Mouse (Mus musculus) layer of hippocampus, adult 6 months (tissue): ENCODE results near the gene Clvs2. TPM values are rescaled to one million over a fixed set of nuclear protein-coding genes. Genes with fewer than 3 reads are reported as not detected.

Source experiments
- long read RNA-seq, 2 experiments: library from polyadenylated mRNA; unstranded; transcript quantifications; one replicate each; pipeline ENCODE4 v2.0.0; 2019 to 2020
- polyA plus RNA-seq: library from polyadenylated mRNA; unstranded; fragments of <200 nt; fragmentation: Nextera tagmentation; gene quantifications from 2 replicates; pipeline ENCODE4 v1.2.3, GENCODE M21; 2021

Gene Clvs2
- 36.6 and 45.3 TPM in 2 replicates for polyA plus RNA-seq
- long read RNA-seq, experiment 1, transcript Clvs2-201 (6 exons, 2,717 nt) = major isoform, 42 of 97 reads
- long read RNA-seq, experiment 1, transcript Clvs2-202 (5 exons, 1,027 nt) = minor isoform, 6 of 97 reads
- long read RNA-seq, experiment 1, partial matches to known transcripts = 37 of 97 reads
- long read RNA-seq, experiment 1, other reads (novel, unspliced or antisense) = 11 of 97 reads
- long read RNA-seq, experiment 2, transcript Clvs2-202 (5 exons, 1,027 nt) = minor isoform, 18 of 216 reads
- long read RNA-seq, experiment 2, transcript Clvs2-201 (6 exons, 2,717 nt) = major isoform, 127 of 216 reads
- long read RNA-seq, experiment 2, partial matches to known transcripts = 63 of 216 reads
- long read RNA-seq, experiment 2, other reads (novel, unspliced or antisense) = 8 of 216 reads

DNA sequence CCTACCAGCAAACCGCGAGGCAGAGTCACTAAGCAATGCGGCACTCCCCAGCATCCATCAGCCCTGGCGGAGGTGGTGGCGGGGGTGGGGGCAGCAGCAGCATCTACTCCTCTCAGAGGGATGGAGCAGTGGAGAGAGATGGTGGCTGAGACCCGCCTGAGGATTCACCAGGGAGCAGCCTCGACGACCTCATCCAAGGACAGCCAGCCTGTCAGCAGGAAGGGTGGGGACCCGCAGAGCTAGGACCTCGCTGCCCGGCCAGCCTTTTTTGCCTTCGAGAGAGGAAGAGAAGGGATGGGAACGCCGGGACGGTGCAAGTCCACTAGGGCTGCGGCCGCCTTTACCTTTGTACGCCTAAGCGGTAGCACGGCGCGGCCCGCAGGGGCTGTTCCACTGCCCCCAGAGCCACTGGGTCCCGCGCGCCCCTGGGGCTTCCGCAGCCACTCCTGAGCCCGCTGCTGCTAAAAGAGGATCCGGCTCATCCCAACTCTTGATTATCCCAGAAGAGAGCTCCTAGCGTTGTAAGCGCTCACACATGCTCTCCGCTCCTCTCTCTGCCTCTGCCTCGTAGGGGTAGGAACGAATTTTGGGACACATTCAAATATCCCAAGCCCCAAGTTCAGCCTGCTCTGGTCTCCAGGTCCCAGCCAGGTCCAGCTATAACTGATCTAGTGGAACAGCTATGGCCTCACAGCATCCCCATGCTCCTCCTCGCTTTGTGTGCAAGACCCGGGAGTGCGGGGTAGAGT is at the start of gene Clvs2:
Clvs2 (minus strand) TSS at position 639 of the 749 bp plus-strand sequence.

Other genes starting within 250 kb of the Clvs2 start
- gene Sult3a2, start 161.9 kb upstream of the Clvs2 start, polyA plus RNA-seq = not detected in 2 replicates
- not detected in 2 replicates for gene Sult3a1, start 233.0 kb upstream of the Clvs2 start, polyA plus RNA-seq